Mouse (Mus musculus) spleen, adult 2 months (tissue): ENCODE data around the gene Fam107a. TPM values are rescaled to one million over a fixed set of nuclear protein-coding genes. Genes with fewer than 3 reads are reported as not detected.

Experiments
- DNase-seq, 2 experiments: peaks; one replicate each; pipeline versions ENCODE4 v3.0.0 to v3.0.0-alpha.2; 2012 to 2021; ENCODE audit warnings: low spot score in 2 of 2, low read depth in 1 of 2
- H3K27ac ChIP-seq: fragments of 200-500 bp; 2 replicates; pipeline ENCODE4 v1.5.1; 2012; ENCODE audit warnings: low read length, inconsistent platforms; ENCODE audit not compliant: insufficient read depth
- H3K27me3 ChIP-seq: fragments of 200-500 bp; 2 replicates; pipeline ENCODE4 v1.6.1; 2012; ENCODE audit warnings: mild to moderate bottlenecking, moderate library complexity, low read length, inconsistent platforms; ENCODE audit not compliant: control insufficient read depth, insufficient read depth
- H3K36me3 ChIP-seq: fragments of 200-500 bp; 2 replicates; pipeline ENCODE4 v1.6.1; 2012; ENCODE audit warnings: mild to moderate bottlenecking, low read length, inconsistent platforms; ENCODE audit not compliant: control insufficient read depth, insufficient read depth
- H3K4me1 ChIP-seq: fragments of 200-500 bp; 2 replicates; pipeline ENCODE4 v1.6.1; 2011; ENCODE audit warnings: inconsistent platforms; ENCODE audit not compliant: control insufficient read depth, insufficient read depth, insufficient read length
- H3K4me3 ChIP-seq: fragments of 200-500 bp; 2 replicates; pipeline ENCODE4 v1.5.1; 2011; ENCODE audit warnings: mild to moderate bottlenecking, inconsistent platforms; ENCODE audit not compliant: insufficient read depth, insufficient read length; ENCODE audit errors: extremely low read depth
- CTCF ChIP-seq: fragments of 200-500 bp; IDR thresholded peaks from 2 replicates; pipeline ENCODE4 v1.5.1; 2011; ENCODE audit warnings: mild to moderate bottlenecking, inconsistent platforms; ENCODE audit not compliant: insufficient read depth, insufficient read length, insufficient replicate concordance; ENCODE audit errors: extremely low read depth
- POLR2A ChIP-seq: fragments of 200-500 bp; IDR thresholded peaks from 2 replicates; pipeline ENCODE4 v1.6.1; 2011; ENCODE audit warnings: low read depth, low read length, inconsistent platforms
- WGBS: fragments of 180-500 bp; shearing (Covaris S2); methylation state at CpG from one replicate; pipeline ENCODE4 v1.1.7; 2018; 5-methylcytosine and 5-hydroxymethylcytosine counted together
- polyA plus RNA-seq: library from polyadenylated mRNA; depleted of rRNA; stranded (reverse); fragments of >200 nt; gene quantifications from 2 replicates; pipeline ENCODE4 v1.2.3, GENCODE M21; 2012

Fam107a gene
- polyA plus RNA-seq, 1 experiment: 0.85 TPM

DNA sequence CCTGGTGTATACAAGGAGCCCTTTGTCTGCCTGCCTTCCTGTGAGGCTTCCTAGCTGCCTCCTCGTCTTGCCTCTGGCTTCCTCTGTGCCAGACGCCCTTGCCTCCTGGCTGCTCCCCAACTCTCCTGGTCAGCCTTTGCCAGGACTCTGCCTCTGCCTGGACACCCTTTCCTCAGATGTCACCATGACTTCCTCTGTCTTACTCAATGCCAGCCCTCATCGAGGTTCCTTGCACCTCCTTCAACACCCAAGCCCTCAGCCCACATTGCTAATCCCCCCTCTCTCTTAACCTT, 59.5 kb downstream of the Fam107a start:
- no peak for TF ChIP-seq CTCF
- TF ChIP-seq POLR2A: no peak
- Histone ChIP-seq H3K4me1 (no peaks in the 10 kb centered on the region), H3K4me3 (no peak overlapping the region), H3K27ac (no peak overlapping the region), H3K27me3 (no peaks in the 10 kb centered on the region), H3K36me3 (no peaks in the 10 kb centered on the region)
- DNase-seq: no peak
- WGBS: 54% methylated on average over 3 of the region's 3 CpGs

DNA sequence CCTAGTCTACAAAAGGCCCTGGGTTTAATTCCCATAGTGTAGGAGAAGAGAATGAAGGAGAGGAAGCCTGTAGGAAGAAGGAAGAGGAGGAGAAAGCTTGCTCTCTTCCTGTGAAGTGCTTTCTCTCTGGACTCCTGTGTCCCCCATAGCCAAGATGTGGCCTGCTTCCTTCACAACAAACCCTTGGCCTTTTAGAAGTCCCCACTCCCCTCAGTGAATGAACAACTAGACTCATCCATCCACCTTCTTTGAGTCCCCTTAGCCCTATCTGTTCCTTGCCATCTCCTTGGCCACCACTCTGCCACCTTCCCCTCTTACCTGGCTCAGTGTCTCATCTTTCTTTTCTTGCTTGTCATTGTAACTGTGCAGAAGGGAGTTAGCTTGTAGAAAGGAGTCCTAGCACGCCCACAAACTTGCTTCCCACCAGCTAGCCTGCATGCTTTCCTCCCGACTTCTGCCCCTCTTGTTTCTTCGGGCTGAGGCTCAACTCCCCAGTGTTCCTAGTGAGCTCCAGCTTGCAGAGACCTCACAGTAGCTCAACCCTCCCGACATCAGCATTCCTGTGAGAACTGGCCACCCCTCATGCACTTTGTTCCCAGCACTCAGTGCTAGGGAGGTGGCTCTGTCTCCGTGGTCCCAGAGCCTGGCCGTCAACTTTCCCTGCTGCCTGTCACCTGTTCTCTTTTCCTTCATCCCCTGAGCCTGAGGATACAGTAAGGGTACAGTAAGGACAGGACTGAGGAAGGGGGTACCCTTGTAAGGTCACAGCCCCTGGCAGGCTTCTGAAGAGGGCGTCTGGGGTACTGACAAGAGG, 60.1 kb downstream of the Fam107a start:
- Histone ChIP-seq H3K36me3 (no peaks in the 10 kb centered on the region), H3K4me1 (no peaks in the 10 kb centered on the region), H3K4me3 (no peak overlapping the region), H3K27me3 (no peaks in the 10 kb centered on the region), H3K27ac (no peak overlapping the region)
- no peak for DNase-seq
- WGBS: 76% methylated on average over 7 of the region's 7 CpGs
- TF ChIP-seq CTCF: no peak
- no peak for TF ChIP-seq POLR2A

DNA sequence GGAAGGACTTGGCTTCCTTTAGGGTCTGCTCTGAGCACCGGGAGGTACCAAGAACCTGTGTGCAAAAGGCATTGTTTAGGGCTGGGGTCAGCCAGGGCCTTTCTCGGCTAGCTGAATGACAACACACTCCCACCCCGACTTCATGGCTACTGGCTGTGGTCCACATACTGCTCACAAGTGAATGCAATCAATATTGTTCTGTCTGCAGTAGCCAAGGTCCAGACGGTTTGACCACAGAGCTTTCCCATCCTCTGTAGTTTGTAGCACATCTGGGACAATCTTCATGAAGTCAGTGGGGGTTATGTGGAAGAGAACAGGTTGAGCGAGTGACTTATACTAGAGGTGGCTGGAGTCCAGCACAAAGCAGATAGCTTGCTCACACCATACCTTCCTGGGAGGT, 60.9 kb downstream of the Fam107a start:
- TF ChIP-seq POLR2A (no peak), CTCF (no peak)
- DNase-seq: no peak
- no peak overlapping the region for H3K4me3 ChIP-seq
- H3K4me1 ChIP-seq: no peaks in the 10 kb centered on the region
- 84% methylated on average over 5 of the region's 5 CpGs for WGBS
- H3K27me3 ChIP-seq: no peaks in the 10 kb centered on the region
- H3K27ac ChIP-seq: no peak overlapping the region
- H3K36me3 ChIP-seq: no peaks in the 10 kb centered on the region

DNA sequence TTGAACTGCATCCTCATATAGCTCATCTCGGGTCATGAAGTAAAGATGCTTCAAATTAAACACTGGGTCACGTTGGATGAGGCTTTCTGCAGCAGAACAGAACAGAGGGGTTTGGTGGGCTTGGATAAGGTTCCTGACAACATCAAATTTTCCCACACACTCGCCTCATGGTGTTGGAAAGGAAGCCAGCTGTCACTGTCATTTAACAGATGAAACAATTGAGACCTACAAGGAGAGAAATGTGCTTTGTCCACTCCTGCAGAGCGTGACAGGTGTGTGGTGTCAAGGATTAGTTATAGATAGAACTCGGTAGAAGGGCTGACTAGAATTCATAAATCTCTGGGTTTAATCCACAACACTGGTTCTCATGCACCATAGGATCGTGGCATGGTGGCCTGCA, 61.8 kb downstream of the Fam107a start:
- Histone ChIP-seq H3K27ac (no peak overlapping the region), H3K4me3 (no peak overlapping the region), H3K36me3 (no peaks in the 10 kb centered on the region), H3K27me3 (no peaks in the 10 kb centered on the region), H3K4me1 (no peaks in the 10 kb centered on the region)
- no peak for DNase-seq
- TF ChIP-seq POLR2A (no peak), CTCF (no peak)
- WGBS: 75% methylated on average over 6 of the region's 6 CpGs

DNA sequence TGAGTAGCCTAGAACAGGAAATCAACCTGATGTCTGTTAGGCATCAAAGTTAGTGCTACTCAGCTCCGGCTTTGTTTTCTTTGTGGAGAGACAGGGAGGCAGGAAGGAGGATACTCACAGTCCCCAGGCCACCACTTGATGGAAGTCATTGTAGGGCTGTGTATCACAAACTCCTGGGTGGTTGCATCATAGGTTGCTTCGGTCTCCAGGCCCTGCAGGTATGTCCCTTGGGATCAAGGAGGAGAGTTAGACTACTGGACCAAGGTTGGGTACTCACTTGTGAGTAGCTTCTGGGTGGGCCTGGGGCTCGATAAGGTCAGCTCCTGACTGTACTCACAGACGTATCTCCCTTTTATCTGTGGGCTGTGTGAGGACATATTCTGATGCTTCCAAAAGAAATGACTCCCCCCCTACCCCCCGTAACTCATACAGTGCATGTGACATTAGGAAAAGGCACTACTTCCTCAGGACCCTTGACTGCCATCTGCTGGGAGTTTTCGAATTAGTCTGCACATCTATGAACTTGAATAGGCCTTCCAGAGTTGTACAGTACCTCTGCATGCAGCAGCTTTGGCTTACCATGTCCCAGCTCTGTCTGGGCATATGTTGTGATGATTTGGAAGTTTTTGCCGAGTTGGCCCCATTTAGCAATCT, 62.6 kb downstream of the Fam107a start:
- no peaks in the 10 kb centered on the region for H3K36me3 ChIP-seq
- no peak overlapping the region for H3K27ac ChIP-seq
- DNase-seq: peak in 1 of 2 experiments; percentile 48
- no peak overlapping the region for H3K4me3 ChIP-seq
- no peaks in the 10 kb centered on the region for H3K4me1 ChIP-seq
- H3K27me3 ChIP-seq: no peaks in the 10 kb centered on the region
- TF ChIP-seq CTCF (peak; percentile 19; the same call in 1 of the 2 replicates), POLR2A (no peak)
- 55% methylated on average over 7 of the region's 7 CpGs for WGBS

DNA sequence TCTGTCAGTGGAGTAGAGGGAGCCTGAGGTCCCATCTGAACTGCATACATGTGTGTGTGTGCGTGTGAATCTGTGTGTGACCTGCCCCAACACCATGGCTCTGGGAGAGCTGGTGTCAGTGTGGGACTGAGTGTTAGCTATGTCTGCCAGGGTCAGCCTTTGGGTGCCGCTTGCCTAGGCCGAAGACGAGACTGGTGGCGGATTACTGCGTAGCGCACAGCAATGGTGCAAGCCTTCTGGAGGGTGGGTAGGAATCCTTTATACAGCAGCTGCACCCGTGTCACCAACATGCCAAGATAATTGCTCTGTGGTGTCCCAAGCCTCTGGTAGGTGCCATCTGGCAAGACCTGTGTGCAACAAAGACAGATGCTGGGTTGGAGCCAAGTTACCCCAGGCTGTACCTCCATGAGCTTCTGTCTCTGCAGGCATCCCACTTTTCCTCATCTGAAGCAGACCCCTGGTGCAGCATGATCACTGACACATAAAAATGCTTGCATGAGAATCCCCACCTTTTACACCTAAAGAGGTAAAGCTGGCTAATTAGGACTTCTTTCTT, 66.4 kb downstream of the Fam107a start:
- WGBS: 98% methylated on average over 8 of the region's 8 CpGs
- Histone ChIP-seq H3K27me3 (no peaks in the 10 kb centered on the region), H3K4me1 (no peaks in the 10 kb centered on the region), H3K27ac (no peak overlapping the region), H3K36me3 (no peaks in the 10 kb centered on the region), H3K4me3 (no peak overlapping the region)
- TF ChIP-seq POLR2A (no peak), CTCF (no peak)
- no peak for DNase-seq
